Mouse (Mus musculus) hindlimb bud, embryonic 11.5 days (tissue): ENCODE measurements at regions not wholly inside any gene's neighbourhood (a gene's known extent, or its start where the extent isn't known, plus 50 kb on each side); places are given as distances from the start of the nearest gene placed in this dataset.
A peak's percentile ranks its signal among the peaks of the same experiment; 100 is the strongest.

Experiments
- DNase-seq: peaks from one replicate; pipeline ENCODE4 v3.0.0-alpha.2; 2012; ENCODE audit warnings: low read depth, low spot score; ENCODE audit errors: extremely low spot score

GRCm38 (mm10) chr5:111789904-111790303 lies 56.2 kb downstream of the Gm26897 start:
- DNase-seq: no peak

DNA sequence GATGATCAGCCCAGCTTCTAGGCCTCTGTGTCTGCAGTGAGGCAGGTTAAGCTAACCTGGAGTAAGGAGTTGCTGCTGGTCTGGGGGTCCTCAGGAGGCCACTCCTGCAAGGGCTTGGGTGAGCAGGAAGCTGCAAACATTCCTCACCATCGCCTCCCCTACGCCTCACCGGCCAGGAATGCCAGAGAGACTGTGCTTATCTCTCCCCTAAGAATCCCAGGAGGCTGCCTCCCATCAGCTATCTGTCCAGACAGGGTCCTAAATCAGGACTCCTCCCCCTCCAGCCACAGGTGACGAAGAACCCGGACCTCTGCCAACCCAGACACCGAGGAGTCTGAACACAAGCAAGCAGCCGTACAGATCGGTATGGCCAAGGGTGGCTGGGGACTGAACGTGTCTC lies 56.8 kb downstream of the Gm26897 start:
- DNase-seq: no peak

DNA sequence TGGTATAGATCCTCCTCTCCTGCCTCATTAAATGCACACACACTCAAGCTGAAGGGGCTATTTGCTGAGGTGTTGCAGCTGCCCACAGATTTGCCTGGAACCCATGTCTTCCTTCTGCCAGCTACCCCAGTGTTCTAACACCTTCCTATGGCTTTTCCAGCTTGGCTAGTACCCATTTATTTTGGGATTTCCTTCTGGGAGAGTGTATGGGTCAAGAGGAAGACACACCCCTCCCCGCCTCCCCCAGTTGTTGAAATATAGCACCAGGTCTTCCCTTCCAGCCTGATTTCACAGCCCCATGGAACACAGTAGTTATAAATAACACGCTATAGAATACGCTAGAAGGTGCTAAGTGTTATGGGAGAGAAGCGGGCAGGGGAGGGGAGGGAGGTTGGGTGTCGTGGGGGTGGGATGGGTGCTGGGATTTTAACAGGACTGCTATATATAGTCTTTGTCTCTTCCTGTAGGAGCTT lies 57.4 kb downstream of the Gm26897 start:
- DNase-seq: no peak

DNA sequence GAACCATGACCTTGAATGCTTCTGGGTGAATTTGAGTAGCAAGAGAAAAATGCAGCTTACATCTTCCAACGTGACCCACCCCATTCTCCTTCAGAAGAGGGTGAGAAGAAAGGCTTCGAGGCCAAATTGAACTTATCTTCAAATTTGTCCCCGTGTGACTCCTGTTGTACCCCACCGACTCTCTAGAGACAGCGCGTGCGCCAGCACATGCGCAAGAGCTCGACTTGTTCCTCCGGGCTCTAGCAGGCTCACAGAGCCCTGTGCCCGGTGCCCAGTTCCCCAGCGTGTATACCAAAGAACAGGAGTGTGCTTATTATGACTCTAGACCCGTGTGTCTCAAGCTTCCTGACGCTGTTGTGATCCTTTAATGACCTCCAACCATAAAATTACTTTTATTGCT lies 59.0 kb downstream of the Gm26897 start:
- DNase-seq: no peak

GRCm38 (mm10) chr5:111793178-111793577 lies 59.5 kb downstream of the Gm26897 start:
- no peak for DNase-seq

DNA sequence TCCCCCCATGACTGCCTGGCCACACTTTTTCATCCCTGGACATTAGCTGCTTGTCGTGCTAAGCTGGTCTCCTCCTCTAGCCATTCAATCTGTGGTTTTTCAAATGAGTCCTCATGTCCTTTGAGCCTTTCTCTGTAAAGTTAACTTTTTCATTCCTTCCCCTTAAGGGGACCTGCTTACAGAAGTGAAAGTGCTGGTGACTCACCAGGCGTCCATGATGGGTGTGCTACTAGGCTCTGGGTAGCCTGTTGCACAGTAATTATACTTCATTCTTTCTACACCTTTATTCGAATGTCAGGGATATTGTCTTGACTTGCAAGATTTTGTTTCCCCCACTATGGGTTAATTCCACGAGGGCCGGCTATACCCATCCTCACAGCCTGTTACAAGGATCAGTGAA lies 63.2 kb downstream of the Gm26897 start:
- DNase-seq: no peak

GRCm38 (mm10) chr5:111799700-111800311 lies 66.1 kb downstream of the Gm26897 start:
- DNase-seq: peak; percentile 76

DNA sequence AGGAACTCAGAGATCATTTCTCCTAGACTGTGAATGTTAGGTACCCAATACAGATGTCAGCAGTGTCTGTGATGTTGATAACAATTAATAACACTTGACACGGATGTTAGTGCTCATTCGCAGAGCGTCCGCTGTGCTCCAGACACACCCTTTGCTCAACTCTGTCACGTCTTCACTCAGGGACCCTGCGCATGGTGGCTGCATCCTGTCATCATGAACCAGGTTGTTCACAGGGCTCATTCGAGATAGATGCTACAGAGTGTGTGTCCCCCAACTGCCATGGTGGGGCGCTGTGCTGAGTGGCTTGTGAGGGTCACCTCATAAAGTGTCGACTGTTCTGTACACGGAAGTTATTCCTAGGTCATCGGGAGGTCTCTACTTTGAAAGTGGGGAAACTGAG lies 66.8 kb downstream of the Gm26897 start:
- DNase-seq: no peak

DNA sequence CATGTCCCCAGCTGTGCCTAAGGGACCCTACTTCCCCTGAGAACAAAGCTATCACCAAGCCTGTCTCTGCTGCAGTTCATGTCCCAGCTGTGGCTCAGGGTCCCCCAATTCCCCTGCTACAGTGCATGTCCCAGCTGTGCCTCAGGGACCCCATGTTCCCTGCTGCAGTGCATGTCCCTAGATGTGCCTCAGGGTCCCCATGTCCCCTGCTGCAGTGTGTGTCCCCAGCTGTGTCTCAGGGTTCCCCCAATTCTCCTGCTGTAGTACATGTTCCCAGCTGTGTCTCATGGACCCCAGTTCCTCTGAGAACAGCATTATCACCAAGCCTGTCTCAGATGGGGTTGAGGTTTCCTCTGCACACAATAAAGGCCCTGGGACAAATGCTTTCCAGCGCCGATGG lies 67.3 kb downstream of the Gm26897 start:
- DNase-seq: no peak

DNA sequence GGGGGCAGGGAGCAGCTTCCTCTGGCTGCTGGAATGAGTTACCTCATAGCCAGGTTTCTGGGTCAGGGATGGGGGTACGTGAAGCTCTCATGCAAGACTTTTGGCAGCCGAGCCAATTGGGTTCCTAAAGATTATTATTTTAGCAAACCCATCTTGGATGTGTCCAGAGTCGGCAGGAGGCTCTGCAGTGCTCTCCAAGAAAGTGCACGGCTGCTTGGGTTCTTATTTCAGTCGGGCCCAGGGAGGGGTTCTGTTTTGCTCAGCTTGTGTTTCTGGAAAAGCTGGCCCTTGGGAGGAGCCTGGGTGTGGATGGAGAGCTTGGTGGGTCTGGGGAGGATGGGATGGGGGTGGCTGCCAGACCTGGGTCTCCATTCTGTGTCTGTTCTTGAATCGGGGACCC lies 70.8 kb downstream of the Gm26897 start:
- DNase-seq: no peak

GRCm38 (mm10) chr5:111805150-111805549 lies 71.4 kb downstream of the Gm26897 start:
- DNase-seq: no peak

DNA sequence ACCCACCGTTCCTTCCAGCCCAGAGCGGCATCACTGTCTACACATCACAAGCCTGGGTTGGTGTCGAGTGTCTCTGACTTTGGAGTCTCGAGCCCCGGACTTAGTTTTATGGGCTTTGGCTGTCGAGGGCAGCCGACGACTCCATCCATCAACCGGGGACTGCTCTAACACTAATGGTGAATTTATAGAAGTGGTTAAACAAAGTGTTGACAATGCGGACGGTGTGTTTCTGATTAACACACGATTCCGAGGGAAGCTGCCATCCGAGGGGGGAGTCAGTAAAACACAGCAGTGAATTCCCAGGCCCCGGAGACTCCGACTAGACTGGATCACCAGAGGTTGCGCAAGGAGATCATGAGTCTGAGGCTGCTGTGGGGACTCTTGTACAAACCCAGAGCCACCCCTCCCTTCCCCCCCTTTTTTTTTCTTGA lies 72.1 kb downstream of the Gm26897 start:
- peak; percentile 92 for DNase-seq

DNA sequence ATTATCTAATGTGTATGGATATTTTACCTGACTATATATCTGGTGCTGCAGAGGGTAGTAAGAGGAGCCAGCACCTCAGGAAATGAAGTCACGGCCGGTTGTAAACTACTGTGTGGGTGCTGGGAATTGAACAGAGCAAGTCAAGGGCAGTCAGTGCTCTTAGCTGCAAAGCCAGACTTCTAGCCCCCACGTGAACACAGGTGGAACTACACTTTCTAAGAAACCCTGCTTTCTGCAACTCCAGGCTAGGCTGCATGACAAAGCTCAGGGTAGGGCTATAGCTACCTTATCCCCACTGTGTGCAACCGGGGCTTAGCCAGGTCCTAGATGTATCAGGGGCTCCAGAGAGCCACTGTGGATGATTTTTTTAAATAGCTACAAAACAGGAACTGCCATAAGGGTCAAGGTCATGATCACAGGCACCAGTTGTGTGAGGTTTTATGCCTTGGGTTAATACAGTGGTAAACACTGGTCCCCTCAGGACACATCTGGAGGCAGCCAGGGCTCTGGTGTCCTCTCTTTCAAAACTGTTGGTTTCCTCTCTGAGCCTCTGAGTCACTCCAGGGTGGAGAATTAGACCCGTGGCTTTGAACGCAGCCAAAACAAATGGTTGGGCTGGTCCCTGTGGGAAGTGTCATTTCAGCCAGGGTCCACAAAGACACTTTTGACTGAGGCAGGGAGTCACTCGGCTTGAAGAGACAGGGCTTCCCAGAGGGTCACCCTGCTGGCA lies 76.5 kb downstream of the Gm26897 start:
- no peak for DNase-seq

- no peak for DNase-seq
Observed at GRCm38 (mm10) chr5:111812581-111812980, 78.9 kb downstream of the Gm26897 start.

GRCm38 (mm10) chr5:111813090-111813753 lies 79.5 kb downstream of the Gm26897 start:
- DNase-seq: no peak

GRCm38 (mm10) chr5:111814893-111815760 lies 81.4 kb downstream of the Gm26897 start:
- DNase-seq: no peak

DNA sequence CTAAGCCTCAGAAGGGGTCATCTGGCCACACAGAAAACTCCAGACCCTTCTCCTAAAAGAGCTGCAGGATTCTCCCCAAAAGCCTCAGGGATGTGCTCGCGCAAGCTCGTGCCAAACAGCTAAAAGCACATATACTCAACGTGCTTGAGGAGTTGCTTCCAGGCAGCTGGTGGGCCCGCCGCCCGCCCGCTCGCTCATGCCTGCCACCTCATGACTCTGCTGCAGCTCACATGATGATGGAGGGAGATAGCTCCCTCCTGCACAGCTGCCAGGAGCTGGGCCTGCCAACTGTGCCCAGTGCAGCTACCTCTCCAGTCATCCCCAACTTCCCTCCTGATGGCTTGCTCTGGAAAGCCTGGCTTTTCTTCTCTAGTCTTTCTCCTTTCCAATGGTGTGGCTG lies 87.2 kb downstream of the Gm26897 start:
- no peak for DNase-seq

DNA sequence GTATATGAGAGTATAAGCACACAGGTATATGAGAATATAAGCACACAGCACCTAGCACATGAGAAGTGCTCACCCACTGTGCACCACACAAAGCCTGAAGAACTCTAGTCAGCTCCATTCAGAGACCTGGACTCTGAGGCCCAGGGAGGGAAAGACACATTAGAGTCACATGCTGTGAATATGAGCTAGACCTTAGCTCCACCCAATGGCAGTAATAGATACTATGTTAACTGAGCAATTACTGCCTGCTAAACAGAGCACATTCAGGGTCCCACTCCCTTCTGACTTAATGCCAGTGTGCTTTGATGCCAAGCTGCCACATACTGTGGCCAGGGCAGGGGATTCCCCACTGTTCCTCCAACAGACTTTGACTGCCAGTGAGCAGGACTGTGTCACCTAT lies 89.2 kb downstream of the Gm26897 start:
- DNase-seq: no peak

GRCm38 (mm10) chr5:111823420-111823819 lies 89.7 kb downstream of the Gm26897 start:
- no peak for DNase-seq

DNA sequence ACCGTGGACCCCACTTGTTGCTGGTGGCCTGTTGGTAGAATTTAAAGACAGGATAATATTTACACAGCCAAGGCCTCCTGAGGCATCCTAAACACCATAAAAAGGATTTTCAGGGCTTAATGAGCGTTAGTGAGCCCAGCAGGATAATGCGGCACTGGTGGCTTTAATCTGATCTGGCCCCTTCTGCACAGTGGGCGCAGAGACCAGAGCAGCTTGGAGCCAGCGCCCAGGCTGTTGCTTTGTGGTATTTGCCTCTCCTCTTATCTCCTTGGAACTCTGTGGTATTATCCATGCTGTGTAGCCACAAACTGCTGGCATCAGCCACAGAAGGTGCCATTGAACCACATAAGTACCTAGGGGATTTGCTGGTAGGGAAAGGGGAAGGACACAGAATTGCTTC lies 90.1 kb downstream of the Gm26897 start:
- no peak for DNase-seq

DNA sequence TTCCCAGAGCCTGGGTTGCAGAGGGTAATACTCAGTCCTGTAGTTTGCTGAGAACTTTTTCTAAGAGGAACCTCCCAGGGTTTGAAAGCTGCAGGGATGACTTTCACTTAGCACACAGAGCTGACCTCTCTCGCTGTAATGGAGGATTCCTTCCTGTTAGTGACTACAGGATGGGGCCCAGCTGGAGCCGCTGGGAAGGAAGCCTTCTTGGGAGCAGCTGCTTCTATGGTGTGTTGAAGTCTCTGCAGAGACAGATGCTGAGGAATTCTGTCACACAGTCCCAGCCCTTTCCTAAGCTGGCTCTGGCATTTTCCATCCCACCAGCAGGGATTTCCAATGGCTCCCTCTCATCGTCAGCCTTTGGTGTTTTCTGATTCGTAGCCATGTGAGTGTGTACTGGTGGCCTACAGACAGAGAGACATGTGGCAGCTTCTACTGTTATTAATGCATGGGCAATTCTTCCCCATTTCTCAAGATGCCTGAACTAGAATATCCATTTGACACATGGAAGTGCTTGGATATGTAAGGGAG lies 90.9 kb downstream of the Gm26897 start:
- DNase-seq: no peak
